Mouse (Mus musculus): ENCODE measurements around the gene Pax8. TPM values are rescaled to one million over a fixed set of nuclear protein-coding genes. Genes with fewer than 3 reads are reported as not detected.
A peak's percentile ranks its signal among the peaks of the same experiment; 100 is the strongest.

The Pax8 gene
- polyA plus RNA-seq, 1 experiment, result 77.6 TPM

DNA sequence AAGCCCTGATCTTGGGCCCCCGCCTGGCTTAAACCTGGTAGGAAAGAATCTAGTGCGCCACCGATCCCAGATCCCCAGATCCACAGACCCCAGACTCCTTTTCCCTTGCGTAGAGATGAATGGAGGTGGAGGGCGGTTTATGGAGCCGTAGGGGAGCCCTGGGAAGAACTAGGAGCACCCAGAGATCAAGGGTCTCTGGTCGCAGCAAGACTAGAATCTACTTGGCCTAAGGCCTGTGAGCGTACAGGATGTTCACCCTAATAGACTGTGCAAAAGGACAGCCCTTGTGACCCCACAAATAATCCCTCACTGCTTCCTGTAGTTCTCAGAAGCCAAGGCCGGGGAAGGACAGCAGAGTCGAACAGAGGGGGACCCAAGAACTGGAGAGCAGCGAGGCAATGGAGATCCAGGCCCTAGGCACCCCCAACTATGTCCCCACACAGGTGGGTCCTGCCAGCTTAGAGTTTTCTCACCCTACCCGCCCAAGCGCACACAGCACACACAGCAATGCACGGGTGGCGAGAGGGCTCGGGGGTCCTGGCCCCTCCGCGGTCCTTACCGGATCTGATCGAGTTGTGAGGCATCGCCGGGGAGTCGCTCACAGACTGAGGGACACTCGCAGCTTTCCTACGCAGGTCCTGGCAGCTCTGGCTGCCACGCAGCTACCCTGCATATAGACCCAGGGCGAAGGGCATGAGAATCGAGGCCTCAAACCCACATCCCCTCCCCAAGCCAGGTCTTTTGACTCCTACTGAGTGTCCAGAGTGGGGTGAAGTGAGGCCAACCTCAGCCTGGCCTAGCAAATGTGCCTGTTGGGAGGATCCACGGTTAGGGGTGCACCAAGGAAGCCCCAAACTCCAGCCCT lies 653 bp downstream of the Pax8 start:
- peaks cover 31% of the 10 kb centered on the region for H3K4me1 ChIP-seq (ENCODE audit: control insufficient read depth, insufficient read depth, low read length)
- TF ChIP-seq CTCF (conservative IDR thresholded peaks at IDR 0.05; ENCODE audit: insufficient read depth, insufficient read length, low read depth, low read length) (no peak), POLR2A (IDR thresholded peaks at IDR 0.05; ENCODE audit: low read depth, low read length) (no peak)
- H3K27ac ChIP-seq (ENCODE audit: insufficient read depth, low read depth, low read length), result peak overlapping the region; percentile 99
- H3K36me3 ChIP-seq (ENCODE audit: control insufficient read depth, insufficient read depth, low read length), result no peaks in the 10 kb centered on the region
- H3K27me3 ChIP-seq (replicated peaks; ENCODE audit: control insufficient read depth, insufficient read depth, low read length), result no peaks in the 10 kb centered on the region
- WGBS, result 28% methylated on average over 29 of the region's 29 CpGs
- no peak for DNase-seq
- peak overlapping the region; percentile 88 for H3K4me3 ChIP-seq (ENCODE audit: insufficient read depth, low read depth, low read length)

DNA sequence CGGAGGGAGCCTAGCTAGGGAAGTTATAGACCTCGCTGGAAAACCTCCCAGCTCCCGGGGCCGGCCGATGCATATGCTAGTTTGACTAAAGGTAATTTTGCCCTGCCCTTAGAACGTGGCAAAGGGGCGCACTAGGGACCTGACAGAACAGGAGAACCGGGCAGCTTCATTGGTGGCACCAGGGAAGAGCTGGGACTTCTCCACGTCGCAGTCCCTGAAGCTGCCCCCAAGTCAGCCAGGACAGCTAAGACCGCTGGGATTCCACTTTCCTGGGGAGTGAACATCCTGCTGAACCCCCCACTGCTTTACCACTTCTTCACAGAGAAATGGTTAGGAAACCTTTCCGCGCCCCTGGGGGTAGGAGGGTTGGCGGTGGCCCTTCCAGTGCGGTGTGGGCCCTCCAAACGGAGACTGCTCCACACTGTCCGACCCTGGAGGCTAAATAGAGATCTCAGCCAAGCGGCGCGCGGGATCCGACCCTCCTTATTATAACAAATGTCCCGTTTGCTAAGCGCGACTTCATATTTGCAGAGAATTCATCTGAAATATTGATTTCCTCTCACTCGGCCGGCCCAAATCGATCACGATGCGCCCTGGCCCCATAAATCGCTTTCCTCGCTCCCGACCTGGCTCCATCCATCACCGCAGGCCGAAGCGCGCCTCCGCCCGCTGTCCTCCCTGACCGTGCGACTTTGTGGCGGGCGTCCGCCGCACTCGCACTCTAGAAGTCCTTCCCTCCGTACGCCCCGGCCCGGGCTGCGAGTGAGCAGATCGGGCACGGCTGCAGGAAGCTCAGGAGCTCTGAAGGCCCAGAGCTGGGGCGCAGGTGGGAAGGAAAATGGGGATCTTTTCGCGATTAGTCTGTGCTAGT lies 1.5 kb downstream of the Pax8 start:
- DNase-seq, result no peak
- H3K27ac ChIP-seq (ENCODE audit: insufficient read depth, low read depth, low read length), result peak overlapping the region; percentile 99
- TF ChIP-seq POLR2A (IDR thresholded peaks at IDR 0.05; ENCODE audit: low read depth, low read length) (no peak), CTCF (conservative IDR thresholded peaks at IDR 0.05; ENCODE audit: insufficient read depth, insufficient read length, low read depth, low read length) (no peak)
- peaks cover 34% of the 10 kb centered on the region for H3K4me1 ChIP-seq (ENCODE audit: control insufficient read depth, insufficient read depth, low read length)
- H3K36me3 ChIP-seq (ENCODE audit: control insufficient read depth, insufficient read depth, low read length), result no peaks in the 10 kb centered on the region
- peak overlapping the region; percentile 88 for H3K4me3 ChIP-seq (ENCODE audit: insufficient read depth, low read depth, low read length)
- 2% methylated on average over 56 of the region's 56 CpGs for WGBS
- no peaks in the 10 kb centered on the region for H3K27me3 ChIP-seq (replicated peaks; ENCODE audit: control insufficient read depth, insufficient read depth, low read length)

DNA sequence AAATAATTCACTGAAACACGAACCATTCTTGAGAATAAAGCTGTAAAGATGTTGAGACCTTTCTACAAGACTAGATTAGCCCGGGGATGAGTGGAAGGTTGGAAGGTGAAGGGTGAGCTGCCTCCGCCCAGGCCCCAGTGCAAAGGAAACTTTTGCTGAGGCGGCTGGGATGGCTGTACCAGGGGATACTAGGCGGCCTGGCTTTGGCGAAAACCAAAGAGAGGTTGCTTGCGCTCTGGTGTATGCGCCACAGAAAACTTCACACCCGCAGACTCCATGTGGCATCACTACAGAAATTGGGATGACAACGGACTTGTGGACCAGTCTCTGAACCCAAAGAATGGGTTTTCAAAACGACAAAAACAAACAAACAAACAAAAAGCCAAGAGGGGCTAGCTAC lies 2.7 kb downstream of the Pax8 start:
- H3K27me3 ChIP-seq (replicated peaks; ENCODE audit: control insufficient read depth, insufficient read depth, low read length), result no peaks in the 10 kb centered on the region
- WGBS, result 10% methylated on average over 11 of the region's 11 CpGs
- H3K27ac ChIP-seq (ENCODE audit: insufficient read depth, low read depth, low read length), result peak overlapping the region; percentile 61
- peaks cover 37% of the 10 kb centered on the region for H3K4me1 ChIP-seq (ENCODE audit: control insufficient read depth, insufficient read depth, low read length)
- peak; percentile 48 for DNase-seq
- H3K36me3 ChIP-seq (ENCODE audit: control insufficient read depth, insufficient read depth, low read length), result no peaks in the 10 kb centered on the region
- no peak for TF ChIP-seq POLR2A (IDR thresholded peaks at IDR 0.05; ENCODE audit: low read depth, low read length)
- TF ChIP-seq CTCF (conservative IDR thresholded peaks at IDR 0.05; ENCODE audit: insufficient read depth, insufficient read length, low read depth, low read length), result no peak
- H3K4me3 ChIP-seq (ENCODE audit: insufficient read depth, low read depth, low read length), result peak overlapping the region; percentile 88

DNA sequence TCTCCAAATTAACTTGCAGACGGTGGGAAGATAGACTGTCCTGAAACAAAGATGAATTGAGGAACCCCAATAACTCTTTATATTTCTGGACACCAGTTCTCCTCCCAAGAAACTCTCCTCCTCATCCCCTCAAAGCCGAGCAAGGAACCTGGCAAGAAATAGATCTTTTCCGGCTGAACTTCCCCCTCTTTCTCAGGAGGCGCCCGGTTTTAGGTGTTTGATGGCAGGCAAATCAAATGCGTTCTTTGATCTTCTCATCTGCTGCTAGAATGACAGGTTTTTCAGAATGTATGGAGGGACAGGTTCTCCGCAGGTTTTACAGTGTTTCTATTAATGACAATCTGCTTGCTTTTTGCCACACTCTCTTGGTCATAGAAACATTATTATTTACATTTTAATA lies 3.3 kb downstream of the Pax8 start:
- no peaks in the 10 kb centered on the region for H3K36me3 ChIP-seq (ENCODE audit: control insufficient read depth, insufficient read depth, low read length)
- no peak for DNase-seq
- peak overlapping the region; percentile 76 for H3K27ac ChIP-seq (ENCODE audit: insufficient read depth, low read depth, low read length)
- H3K27me3 ChIP-seq (replicated peaks; ENCODE audit: control insufficient read depth, insufficient read depth, low read length), result no peaks in the 10 kb centered on the region
- H3K4me3 ChIP-seq (ENCODE audit: insufficient read depth, low read depth, low read length), result peak overlapping the region; percentile 44
- H3K4me1 ChIP-seq (ENCODE audit: control insufficient read depth, insufficient read depth, low read length), result peaks cover 42% of the 10 kb centered on the region
- TF ChIP-seq POLR2A (IDR thresholded peaks at IDR 0.05; ENCODE audit: low read depth, low read length) (no peak), CTCF (conservative IDR thresholded peaks at IDR 0.05; ENCODE audit: insufficient read depth, insufficient read length, low read depth, low read length) (no peak)
- 14% methylated on average over 7 of the region's 7 CpGs for WGBS

DNA sequence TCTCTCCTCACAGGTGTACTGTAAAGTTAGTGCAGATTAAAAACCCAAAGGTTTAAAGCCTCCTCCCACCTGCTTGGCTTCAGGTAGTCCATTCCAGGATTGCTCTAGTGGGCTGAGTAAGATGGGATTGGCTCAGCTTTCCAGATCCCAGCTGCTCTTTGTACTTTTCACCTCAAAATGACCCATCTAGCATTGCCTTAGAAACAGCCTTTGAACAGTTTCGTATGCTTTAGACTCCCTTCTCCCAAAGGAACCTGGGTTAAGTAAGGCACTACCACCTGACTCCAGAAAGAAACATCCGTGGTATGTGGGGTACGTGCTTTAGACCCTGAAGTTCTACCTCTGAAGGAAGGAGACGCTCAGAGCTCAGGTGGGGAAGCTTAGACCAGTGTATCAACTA lies 6.3 kb downstream of the Pax8 start:
- Histone ChIP-seq H3K27ac (ENCODE audit: insufficient read depth, low read depth, low read length) (peak overlapping the region; percentile 98), H3K4me1 (ENCODE audit: control insufficient read depth, insufficient read depth, low read length) (peaks cover 54% of the 10 kb centered on the region), H3K36me3 (ENCODE audit: control insufficient read depth, insufficient read depth, low read length) (no peaks in the 10 kb centered on the region), H3K27me3 (replicated peaks; ENCODE audit: control insufficient read depth, insufficient read depth, low read length) (no peaks in the 10 kb centered on the region), H3K4me3 (ENCODE audit: insufficient read depth, low read depth, low read length) (peak overlapping the region; percentile 33)
- WGBS, result 28% methylated on average over 4 of the region's 4 CpGs
- TF ChIP-seq POLR2A (IDR thresholded peaks at IDR 0.05; ENCODE audit: low read depth, low read length) (no peak), CTCF (conservative IDR thresholded peaks at IDR 0.05; ENCODE audit: insufficient read depth, insufficient read length, low read depth, low read length) (no peak)
- DNase-seq, result peak; percentile 88

DNA sequence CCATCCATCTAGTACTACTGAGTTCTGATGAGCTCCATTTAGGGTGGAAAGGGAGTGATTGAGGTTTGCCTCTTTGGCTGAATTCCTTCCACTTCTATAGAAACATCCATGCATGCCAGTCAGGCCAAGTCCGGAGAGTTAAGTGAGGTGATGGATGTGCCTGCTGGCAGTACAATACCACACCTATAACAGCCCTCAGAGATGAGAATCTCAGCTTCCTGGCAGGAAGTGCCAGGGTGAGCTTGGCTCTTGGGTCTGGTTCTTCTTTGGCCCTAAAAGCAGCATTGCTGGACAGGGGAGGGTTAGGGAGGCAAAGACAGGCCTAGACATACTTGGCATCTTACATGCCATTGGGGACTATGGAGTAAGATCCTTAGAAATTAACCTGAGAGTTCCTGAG lies 7.0 kb downstream of the Pax8 start:
- Histone ChIP-seq H3K4me3 (ENCODE audit: insufficient read depth, low read depth, low read length) (no peak overlapping the region), H3K36me3 (ENCODE audit: control insufficient read depth, insufficient read depth, low read length) (no peaks in the 10 kb centered on the region), H3K4me1 (ENCODE audit: control insufficient read depth, insufficient read depth, low read length) (peaks cover 59% of the 10 kb centered on the region), H3K27ac (ENCODE audit: insufficient read depth, low read depth, low read length) (peak overlapping the region; percentile 98), H3K27me3 (replicated peaks; ENCODE audit: control insufficient read depth, insufficient read depth, low read length) (no peaks in the 10 kb centered on the region)
- 22% methylated on average over 1 of the region's 1 CpGs for WGBS
- no peak for DNase-seq
- TF ChIP-seq POLR2A (IDR thresholded peaks at IDR 0.05; ENCODE audit: low read depth, low read length), result no peak
- no peak for TF ChIP-seq CTCF (conservative IDR thresholded peaks at IDR 0.05; ENCODE audit: insufficient read depth, insufficient read length, low read depth, low read length)

DNA sequence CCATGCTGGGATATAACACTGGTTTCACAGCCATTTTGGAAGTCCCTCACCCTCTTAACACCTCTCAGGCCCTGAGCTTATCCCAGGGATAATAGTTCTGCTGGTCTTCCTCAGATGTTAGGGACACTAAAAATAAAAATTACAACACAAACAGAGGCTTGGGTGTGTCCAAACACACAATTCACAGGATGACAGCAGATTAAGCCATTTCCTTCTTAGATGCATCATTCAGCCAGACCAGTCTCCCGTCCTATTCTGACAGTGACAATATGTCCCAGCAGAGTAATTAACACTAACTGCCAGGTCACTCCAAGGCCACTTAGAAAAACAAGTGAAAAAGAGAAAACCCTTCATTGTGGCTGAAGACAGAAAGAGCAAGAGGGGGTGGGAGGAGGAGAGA lies 8.2 kb downstream of the Pax8 start:
- no peak for DNase-seq
- Histone ChIP-seq H3K4me1 (ENCODE audit: control insufficient read depth, insufficient read depth, low read length) (peaks cover 70% of the 10 kb centered on the region), H3K27ac (ENCODE audit: insufficient read depth, low read depth, low read length) (peak overlapping the region; percentile 98), H3K4me3 (ENCODE audit: insufficient read depth, low read depth, low read length) (no peak overlapping the region), H3K36me3 (ENCODE audit: control insufficient read depth, insufficient read depth, low read length) (no peaks in the 10 kb centered on the region), H3K27me3 (replicated peaks; ENCODE audit: control insufficient read depth, insufficient read depth, low read length) (no peaks in the 10 kb centered on the region)
- TF ChIP-seq POLR2A (IDR thresholded peaks at IDR 0.05; ENCODE audit: low read depth, low read length), result no peak
- TF ChIP-seq CTCF (conservative IDR thresholded peaks at IDR 0.05; ENCODE audit: insufficient read depth, insufficient read length, low read depth, low read length), result no peak
- WGBS, result 4% methylated on average over 1 of the region's 1 CpGs
